Mouse (Mus musculus) intestine, embryonic 16.5 days (tissue): ENCODE measurements around the gene Ppfia1. TPM values are rescaled to one million over a fixed set of nuclear protein-coding genes. Genes with fewer than 3 reads are reported as not detected.

Experiments
- ATAC-seq: fragments of 200-750 bp; cut with Nextera tagmentation; 2 replicates; pipeline ENCODE4 v1.8.0; 2017; ENCODE audit warnings: moderate TSS enrichment, moderate library complexity
- H3K27ac ChIP-seq: fragments of 300-500 bp; sonication (generic); 2 replicates; pipeline ENCODE4 v1.5.1; 2014; ENCODE audit warnings: mild to moderate bottlenecking, low read length
- H3K27me3 ChIP-seq: fragments of 300-500 bp; sonication (generic); replicated peaks from 2 replicates; pipeline ENCODE4 v1.6.1; 2014; ENCODE audit warnings: low read length, control low read depth, mixed read lengths; ENCODE audit not compliant: control insufficient read depth, insufficient read depth
- H3K36me3 ChIP-seq: fragments of 300-500 bp; sonication (generic); 2 replicates; pipeline ENCODE4 v1.6.1; 2014; ENCODE audit warnings: low read length, control low read depth; ENCODE audit not compliant: control insufficient read depth, insufficient read depth
- H3K4me1 ChIP-seq: fragments of 300-500 bp; sonication (generic); 2 replicates; pipeline ENCODE4 v1.6.1; 2014; ENCODE audit warnings: low read length, control low read depth, mixed read lengths; ENCODE audit not compliant: control insufficient read depth, insufficient read depth
- H3K4me2 ChIP-seq: fragments of 300-500 bp; sonication (generic); 2 replicates; pipeline ENCODE4 v1.6.1; 2014; ENCODE audit warnings: low read depth, low read length, control low read depth
- H3K4me3 ChIP-seq: fragments of 300-500 bp; sonication (generic); 2 replicates; pipeline ENCODE4 v1.5.1; 2014; ENCODE audit warnings: mild to moderate bottlenecking, low read length
- H3K9ac ChIP-seq: fragments of 300-500 bp; sonication (generic); 2 replicates; pipeline ENCODE4 v1.6.1; 2014; ENCODE audit warnings: low read depth, low read length
- H3K9me3 ChIP-seq: fragments of 300-500 bp; sonication (generic); 2 replicates; pipeline ENCODE4 v1.6.1; 2016; ENCODE audit warnings: low read length, control low read depth; ENCODE audit not compliant: control insufficient read depth
- WGBS: fragments of 180-500 bp; shearing (Covaris S2); extraction: QIAGEN DNeasy Blood & Tissue Kit; methylation state at CpG from one replicate; pipeline ENCODE4 v1.1.7; 2014; 5-methylcytosine and 5-hydroxymethylcytosine counted together
- polyA plus RNA-seq: library from polyadenylated mRNA; unstranded; fragments of >200 nt; fragmentation: Nextera tagmentation; extraction: Ambion mirVana; gene quantifications from 2 replicates; pipeline ENCODE4 v1.2.1, GENCODE M21; 2015

Ppfia1 gene
- polyA plus RNA-seq, 1 experiment from 2014 or later = 13.8 TPM

DNA sequence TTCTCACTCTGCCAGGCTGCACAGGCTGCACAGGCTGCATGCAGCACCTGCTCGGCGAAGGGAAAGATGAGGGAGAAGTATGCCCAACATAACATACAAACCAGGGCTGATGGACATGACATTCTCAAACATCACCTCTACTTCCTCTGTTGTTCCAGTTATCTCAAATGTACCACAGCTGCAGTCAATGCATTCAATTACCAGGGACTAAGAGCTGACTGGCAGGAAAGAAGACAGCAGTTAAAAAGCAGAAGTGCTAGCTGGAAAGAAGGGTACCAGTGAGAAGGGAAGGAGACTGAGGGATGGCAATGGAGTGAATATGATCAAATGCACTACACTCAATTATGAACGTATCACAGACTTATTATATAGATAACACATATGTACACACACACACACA, 17.2 kb downstream of the Ppfia1 start:
- Histone ChIP-seq H3K4me1 (peaks cover 4% of the 10 kb centered on the region; the same call in 1 of the 2 replicates), H3K4me3 (no peak overlapping the region), H3K9me3 (no peaks in the 10 kb centered on the region), H3K4me2 (no peak overlapping the region), H3K36me3 (no peaks in the 10 kb centered on the region), H3K27ac (no peak overlapping the region), H3K27me3 (no peaks in the 10 kb centered on the region), H3K9ac (no peak overlapping the region)
- no peak for ATAC-seq
- 89% methylated on average over 3 of the region's 3 CpGs for WGBS

DNA sequence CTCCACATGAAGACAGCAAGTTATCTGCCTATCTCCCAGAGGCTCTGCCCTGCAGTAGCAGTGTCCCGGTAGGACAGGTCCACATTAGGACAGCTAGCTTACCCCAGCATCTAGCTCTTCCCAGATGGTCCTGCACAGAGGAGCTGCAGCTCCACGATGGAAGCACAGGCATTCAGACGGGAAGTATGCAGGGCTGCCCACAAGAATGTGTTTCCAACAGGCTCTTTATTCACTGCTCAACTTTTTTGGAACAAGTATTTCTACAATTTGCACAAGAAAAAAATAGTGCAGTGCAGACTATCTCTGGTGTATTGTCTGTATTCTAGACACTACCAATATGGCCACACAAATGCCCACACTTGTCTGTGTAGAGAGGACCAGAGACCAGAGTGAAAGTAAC, 18.8 kb downstream of the Ppfia1 start:
- ATAC-seq = no peak
- 69% methylated on average over 3 of the region's 3 CpGs for WGBS
- no peaks in the 10 kb centered on the region for H3K9me3 ChIP-seq

DNA sequence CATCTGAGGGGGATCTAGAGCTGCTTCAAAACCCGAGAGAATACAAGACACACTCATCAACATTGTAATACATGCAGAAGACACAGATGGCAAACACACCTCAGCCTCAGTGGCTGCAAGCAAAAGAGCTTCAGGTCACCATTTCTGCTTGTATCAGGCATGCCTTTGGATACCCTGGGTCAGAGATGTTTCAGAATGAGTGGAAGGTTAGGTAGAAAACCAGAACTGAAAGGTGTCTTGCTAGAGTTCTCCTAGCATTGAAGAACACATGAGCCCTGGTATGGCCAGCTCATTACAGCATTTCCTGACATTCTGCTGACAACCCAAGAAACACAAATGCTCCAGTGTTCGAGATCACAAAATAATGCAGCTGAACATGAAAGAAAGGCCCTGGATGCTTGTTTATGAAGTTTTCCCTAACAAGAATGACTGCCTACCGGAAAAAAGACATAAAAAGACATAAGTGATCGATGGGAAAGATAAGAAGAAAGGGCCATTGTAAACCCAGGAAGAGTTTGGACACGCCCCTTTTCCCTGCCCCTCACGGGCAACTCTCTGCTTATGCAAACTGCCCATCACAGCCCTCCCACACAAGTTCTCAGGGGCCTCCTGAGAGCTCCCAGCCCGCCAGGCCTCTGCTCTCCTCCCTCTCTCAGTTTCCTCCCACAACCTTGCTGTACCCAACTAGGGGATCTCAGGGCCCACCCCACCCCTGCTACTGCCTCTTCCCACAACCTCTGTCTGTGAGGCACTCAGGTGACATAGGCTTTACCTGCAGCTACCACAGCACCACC, 21.7 kb downstream of the Ppfia1 start:
- ATAC-seq = no peak

More for the DNA sequence above, 18.8 kb downstream of the Ppfia1 start:
- Histone ChIP-seq H3K4me2 (no peak overlapping the region), H3K36me3 (no peaks in the 10 kb centered on the region), H3K4me1 (peaks cover 4% of the 10 kb centered on the region; the same call in 1 of the 2 replicates), H3K27me3 (no peaks in the 10 kb centered on the region), H3K4me3 (no peak overlapping the region), H3K9ac (no peak overlapping the region), H3K27ac (no peak overlapping the region)

GRCm38 (mm10) chr7:144529851-144530250, 23.7 kb downstream of the Ppfia1 start:
- H3K9ac ChIP-seq = no peak overlapping the region
- no peak for ATAC-seq
- H3K36me3 ChIP-seq = no peaks in the 10 kb centered on the region
- H3K27ac ChIP-seq = no peak overlapping the region
- no peaks in the 10 kb centered on the region for H3K9me3 ChIP-seq
- peaks cover 4% of the 10 kb centered on the region; the same call in 1 of the 2 replicates for H3K4me1 ChIP-seq
- H3K4me3 ChIP-seq = no peak overlapping the region
- H3K4me2 ChIP-seq = no peak overlapping the region
- no peaks in the 10 kb centered on the region for H3K27me3 ChIP-seq
- 86% methylated on average over 3 of the region's 3 CpGs for WGBS

More for the DNA sequence above, 21.7 kb downstream of the Ppfia1 start:
- Histone ChIP-seq H3K9me3 (no peaks in the 10 kb centered on the region), H3K9ac (no peak overlapping the region), H3K4me3 (no peak overlapping the region), H3K27me3 (no peaks in the 10 kb centered on the region), H3K4me2 (no peak overlapping the region), H3K4me1 (peaks cover 4% of the 10 kb centered on the region; the same call in 1 of the 2 replicates), H3K36me3 (no peaks in the 10 kb centered on the region), H3K27ac (no peak overlapping the region)
- 28% methylated on average over 7 of the region's 7 CpGs for WGBS

DNA sequence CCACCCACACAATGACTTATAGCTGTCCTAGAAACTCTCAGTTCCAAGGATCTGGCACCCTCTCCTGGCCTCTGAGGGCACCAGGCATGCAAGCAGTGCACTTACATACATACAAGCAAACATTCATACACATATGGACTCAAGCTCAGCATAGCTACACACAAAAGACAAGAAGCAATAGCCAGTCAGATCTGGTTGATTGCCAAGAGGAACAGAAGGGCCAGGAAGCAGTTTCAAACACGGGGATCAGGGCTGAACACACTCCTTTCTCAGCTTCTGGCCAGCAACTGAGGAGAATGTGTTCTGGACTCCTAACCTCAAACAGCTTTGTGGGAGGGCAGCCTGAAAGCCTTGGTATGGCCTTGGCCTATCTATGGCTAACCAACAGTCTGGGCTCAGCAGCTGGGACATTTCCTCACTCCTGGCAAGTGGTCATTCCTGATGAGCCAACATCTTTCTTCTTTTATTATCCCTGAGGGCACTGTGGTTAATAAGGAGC, 25.8 kb downstream of the Ppfia1 start:
- Histone ChIP-seq H3K36me3 (no peaks in the 10 kb centered on the region), H3K27me3 (no peaks in the 10 kb centered on the region), H3K27ac (no peak overlapping the region), H3K9ac (no peak overlapping the region), H3K4me2 (no peak overlapping the region), H3K4me3 (no peak overlapping the region), H3K9me3 (no peaks in the 10 kb centered on the region), H3K4me1 (peaks cover 4% of the 10 kb centered on the region; the same call in 1 of the 2 replicates)
- ATAC-seq = no peak
- 33% methylated on average over 1 of the region's 1 CpGs for WGBS

DNA sequence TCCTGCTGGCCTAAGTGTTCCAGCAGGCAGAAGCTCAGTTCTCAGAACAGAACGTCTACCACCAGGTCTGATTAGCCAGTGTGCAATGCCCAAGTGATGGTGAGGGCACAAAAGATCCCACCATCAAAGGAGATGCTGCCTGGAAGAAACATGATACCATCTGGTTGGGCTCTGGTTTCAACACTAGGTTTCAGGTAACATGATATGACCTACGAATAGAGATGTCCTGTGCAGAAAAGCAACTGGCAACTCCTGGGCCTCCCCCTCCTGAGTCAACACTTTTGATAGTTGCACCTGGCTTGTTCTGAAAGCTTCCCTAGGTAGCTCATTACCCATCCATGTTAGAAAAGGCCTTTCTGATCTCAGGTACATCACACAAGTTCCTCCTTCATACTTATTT, 26.9 kb downstream of the Ppfia1 start:
- Histone ChIP-seq H3K36me3 (no peaks in the 10 kb centered on the region), H3K27me3 (no peaks in the 10 kb centered on the region), H3K9ac (no peak overlapping the region), H3K4me1 (no peaks in the 10 kb centered on the region), H3K4me2 (no peak overlapping the region), H3K9me3 (no peaks in the 10 kb centered on the region), H3K27ac (no peak overlapping the region), H3K4me3 (no peak overlapping the region)
- no peak for ATAC-seq
- 42% methylated on average over 2 of the region's 2 CpGs for WGBS

DNA sequence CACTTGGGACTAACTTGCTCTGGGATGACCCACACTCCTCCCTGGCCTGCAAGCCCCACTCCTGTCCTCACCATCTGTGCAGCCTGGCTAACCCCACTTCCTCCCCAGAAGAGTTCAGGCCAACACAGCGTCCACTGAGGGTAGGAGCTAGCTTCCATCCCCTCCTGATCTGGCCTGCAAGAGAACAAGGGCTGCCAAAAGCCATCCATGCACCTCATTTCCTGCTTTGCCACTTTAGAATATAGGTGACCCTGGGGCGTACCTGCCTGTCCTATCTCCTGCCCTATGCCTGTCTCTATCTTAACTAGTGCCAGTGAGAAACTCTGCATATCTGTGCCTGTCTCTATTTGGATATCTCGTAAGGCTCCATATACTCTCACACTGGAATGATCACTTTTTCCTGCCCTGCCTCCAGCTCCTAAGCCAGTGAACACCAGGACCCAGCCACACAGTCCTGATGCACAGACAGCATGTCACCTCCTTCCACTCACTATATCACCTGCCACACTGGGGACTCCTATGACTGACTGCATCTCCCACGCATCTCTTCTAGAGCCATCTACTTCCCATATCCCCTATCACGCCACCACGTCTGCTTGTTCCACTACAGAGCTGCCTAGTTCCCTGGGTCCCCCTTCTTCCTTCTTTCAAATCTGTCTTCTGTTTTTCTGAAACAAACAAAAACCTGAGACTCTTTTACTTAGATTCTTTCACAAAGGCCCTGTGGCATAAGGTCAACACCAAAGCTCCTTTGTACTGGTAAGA, 28.9 kb downstream of the Ppfia1 start:
- Histone ChIP-seq H3K4me2 (no peak overlapping the region), H3K9me3 (no peaks in the 10 kb centered on the region), H3K4me3 (no peak overlapping the region), H3K9ac (no peak overlapping the region), H3K27ac (no peak overlapping the region), H3K36me3 (no peaks in the 10 kb centered on the region), H3K4me1 (no peaks in the 10 kb centered on the region), H3K27me3 (no peaks in the 10 kb centered on the region)
- 84% methylated on average over 6 of the region's 6 CpGs for WGBS
- ATAC-seq = no peak

DNA sequence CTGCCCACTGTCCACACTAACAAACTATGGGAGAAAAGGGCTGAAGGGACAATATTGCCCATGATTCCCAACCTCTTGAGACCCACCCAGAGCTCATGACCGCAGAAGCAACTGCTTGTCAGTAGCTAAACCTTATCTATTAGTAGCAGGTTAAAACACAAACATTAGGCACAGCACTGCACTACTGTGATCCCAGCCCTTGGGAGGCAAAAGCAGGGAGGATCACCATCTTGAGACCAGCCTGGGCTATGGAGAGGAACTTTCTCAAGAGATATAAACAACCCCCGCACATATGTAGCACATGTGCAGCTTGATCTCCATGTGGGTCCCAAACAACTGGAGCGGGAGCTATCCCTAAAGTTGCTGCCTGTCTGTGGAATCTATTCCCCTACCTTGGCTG, 30.1 kb downstream of the Ppfia1 start:
- H3K27me3 ChIP-seq = no peaks in the 10 kb centered on the region
- WGBS = 71% methylated on average over 3 of the region's 3 CpGs
- no peaks in the 10 kb centered on the region for H3K9me3 ChIP-seq
- H3K9ac ChIP-seq = no peak overlapping the region
- H3K4me1 ChIP-seq = no peaks in the 10 kb centered on the region
- H3K27ac ChIP-seq = no peak overlapping the region
- H3K4me3 ChIP-seq = no peak overlapping the region
- H3K36me3 ChIP-seq = 0 out of 2 replicates have a peak, but pooled peaks cover 3% of the 10 kb centered on the region
- no peak overlapping the region for H3K4me2 ChIP-seq
- ATAC-seq = peak; percentile 62; the same call in 1 of the 2 replicates

GRCm38 (mm10) chr7:144521927-144522326, 31.6 kb downstream of the Ppfia1 start:
- H3K4me2 ChIP-seq = no peak overlapping the region

More at GRCm38 (mm10) chr7:144521927-144522326, 31.6 kb downstream of the Ppfia1 start:
- Histone ChIP-seq H3K4me3 (no peak overlapping the region), H3K9ac (no peak overlapping the region), H3K27ac (no peak overlapping the region), H3K36me3 (0 out of 2 replicates have a peak, but pooled peaks cover 3% of the 10 kb centered on the region), H3K9me3 (no peaks in the 10 kb centered on the region), H3K4me1 (no peaks in the 10 kb centered on the region), H3K27me3 (no peaks in the 10 kb centered on the region)
- no peak for ATAC-seq
- WGBS = 94% methylated on average over 2 of the region's 2 CpGs
